Mouse (Mus musculus) stomach, postnatal 0 days (tissue): ENCODE results near the gene Spon2. TPM values are rescaled to one million over a fixed set of nuclear protein-coding genes. Genes with fewer than 3 reads are reported as not detected.

Experiments
- ATAC-seq: fragments of 200-750 bp; cut with Nextera tagmentation; 2 replicates; pipeline ENCODE4 v1.8.0; 2017; ENCODE audit not compliant: low FRiP score, low TSS enrichment
- DNase-seq: peaks from one replicate; pipeline ENCODE4 v3.0.0-alpha.2; 2016; ENCODE audit warnings: low spot score
- H3K27ac ChIP-seq: fragments of 300-500 bp; sonication (generic); replicated peaks from 2 replicates; pipeline ENCODE4 v1.5.1; 2014; ENCODE audit warnings: mild to moderate bottlenecking, control low read depth
- H3K27me3 ChIP-seq: fragments of 300-500 bp; sonication (generic); 2 replicates; pipeline ENCODE4 v1.6.1; 2014; ENCODE audit warnings: low read length; ENCODE audit not compliant: control insufficient read depth, insufficient read depth
- H3K36me3 ChIP-seq: fragments of 300-500 bp; sonication (generic); 2 replicates; pipeline ENCODE4 v1.6.1; 2014; ENCODE audit warnings: low read length, mixed read lengths; ENCODE audit not compliant: control insufficient read depth, insufficient read depth
- H3K4me1 ChIP-seq: fragments of 300-500 bp; sonication (generic); replicated peaks from 2 replicates; pipeline ENCODE4 v1.6.1; 2014; ENCODE audit warnings: antibody characterized with exemption; ENCODE audit not compliant: control insufficient read depth, insufficient read depth
- H3K4me2 ChIP-seq: fragments of 300-500 bp; sonication (generic); replicated peaks from 2 replicates; pipeline ENCODE4 v1.6.1; 2014; ENCODE audit warnings: low read depth, mild to moderate bottlenecking, control low read depth, moderate library complexity
- H3K4me3 ChIP-seq: fragments of 300-500 bp; sonication (generic); 2 replicates; pipeline ENCODE4 v1.5.1; 2014; ENCODE audit warnings: low read depth, low read length, control low read depth
- H3K9ac ChIP-seq: fragments of 300-500 bp; sonication (generic); 2 replicates; pipeline ENCODE4 v1.6.1; 2014; ENCODE audit warnings: mild to moderate bottlenecking, low read length, control low read depth, mixed read lengths
- H3K9me3 ChIP-seq: fragments of 300-500 bp; sonication (generic); 2 replicates; pipeline ENCODE4 v1.6.1; 2016; ENCODE audit warnings: low read length; ENCODE audit not compliant: control insufficient read depth
- CTCF ChIP-seq: IDR thresholded peaks from 2 replicates; pipeline ENCODE4 v1.5.1; 2016; ENCODE audit warnings: antibody characterized with exemption, low read depth, mild to moderate bottlenecking, moderate library complexity
- EP300 ChIP-seq: optimal IDR thresholded peaks from 2 replicates; pipeline ENCODE3; 2016; ENCODE audit warnings: antibody characterized with exemption
- WGBS: fragments of 180-500 bp; shearing (Covaris S2); extraction: QIAGEN DNeasy Blood & Tissue Kit; methylation state at CpG from one replicate; pipeline ENCODE4 v1.1.7; 2014; 5-methylcytosine and 5-hydroxymethylcytosine counted together
- polyA plus RNA-seq: library from polyadenylated mRNA; unstranded; fragments of >200 nt; fragmentation: Nextera tagmentation; extraction: Ambion mirVana; gene quantifications from 2 replicates; pipeline ENCODE4 v1.2.1, GENCODE M21; 2015

The Spon2 gene
- polyA plus RNA-seq, 1 experiment from 2014 or later: 43.6 TPM

DNA sequence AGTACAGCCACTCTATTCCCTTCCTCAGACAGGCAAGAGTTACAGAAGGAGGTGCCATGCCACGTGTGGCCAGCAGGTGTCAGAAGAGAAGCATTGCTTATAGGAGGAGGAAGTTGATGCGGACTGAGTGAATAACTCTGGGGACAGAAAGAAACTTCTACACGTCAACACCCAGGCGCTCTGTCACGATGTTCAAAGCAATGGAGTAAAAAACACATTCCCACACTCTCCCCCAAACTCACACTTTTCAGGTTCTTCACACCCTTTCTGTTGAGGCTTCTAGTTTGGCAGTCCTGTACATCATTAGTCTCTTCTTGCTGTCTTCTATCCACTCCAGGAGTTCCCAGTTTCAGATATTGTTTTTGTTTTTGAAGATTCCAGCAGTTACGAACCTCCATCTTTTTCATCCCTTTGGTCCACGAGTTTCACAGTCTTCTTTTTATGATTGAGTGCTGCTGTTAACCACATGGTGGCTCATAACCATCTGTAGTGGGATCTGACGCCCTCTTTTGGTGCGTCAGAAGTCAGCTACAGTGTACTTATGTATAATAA lies 14.5 kb downstream of the Spon2 start:
- Histone ChIP-seq H3K4me3 (no peak overlapping the region), H3K4me1 (no peaks in the 10 kb centered on the region), H3K9me3 (no peaks in the 10 kb centered on the region), H3K27me3 (no peaks in the 10 kb centered on the region), H3K9ac (no peak overlapping the region), H3K4me2 (peak overlapping the region; percentile 21; the same call in 1 of the 2 replicates), H3K27ac (0 out of 2 replicates have a peak overlapping the region, but pooled peaks have one; percentile 30), H3K36me3 (no peaks in the 10 kb centered on the region)
- peak; percentile 85 for DNase-seq
- peak; percentile 83 for ATAC-seq
- 7% methylated on average over 9 of the region's 9 CpGs for WGBS
- TF ChIP-seq CTCF (peak; percentile 99), EP300 (no peak)

DNA sequence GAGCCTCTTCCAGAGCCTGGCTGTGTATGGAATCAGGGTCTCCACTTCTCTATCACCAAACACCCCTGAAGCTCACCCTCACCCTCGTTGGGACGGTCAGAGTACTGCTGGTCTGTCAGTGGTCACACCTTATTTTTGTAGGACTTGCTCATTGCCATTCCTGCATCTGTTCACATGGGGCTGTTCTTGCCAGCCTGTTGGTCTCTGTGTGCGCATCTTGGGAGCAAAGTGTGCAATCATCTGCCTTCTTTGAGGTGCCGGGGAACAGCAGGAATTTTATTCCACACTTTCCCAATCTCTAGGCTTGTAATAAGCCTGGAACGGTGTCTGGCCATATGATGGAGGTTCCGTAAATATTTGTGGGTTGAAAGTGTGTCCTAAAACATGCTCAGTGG lies 15.1 kb downstream of the Spon2 start:
- no peak for ATAC-seq
- Histone ChIP-seq H3K4me2 (no peak overlapping the region), H3K4me3 (no peak overlapping the region), H3K9me3 (no peaks in the 10 kb centered on the region), H3K9ac (no peak overlapping the region), H3K36me3 (no peaks in the 10 kb centered on the region), H3K4me1 (no peaks in the 10 kb centered on the region), H3K27me3 (no peaks in the 10 kb centered on the region), H3K27ac (no peak overlapping the region)
- TF ChIP-seq EP300 (no peak), CTCF (no peak)
- 74% methylated on average over 6 of the region's 6 CpGs for WGBS
- DNase-seq: no peak

DNA sequence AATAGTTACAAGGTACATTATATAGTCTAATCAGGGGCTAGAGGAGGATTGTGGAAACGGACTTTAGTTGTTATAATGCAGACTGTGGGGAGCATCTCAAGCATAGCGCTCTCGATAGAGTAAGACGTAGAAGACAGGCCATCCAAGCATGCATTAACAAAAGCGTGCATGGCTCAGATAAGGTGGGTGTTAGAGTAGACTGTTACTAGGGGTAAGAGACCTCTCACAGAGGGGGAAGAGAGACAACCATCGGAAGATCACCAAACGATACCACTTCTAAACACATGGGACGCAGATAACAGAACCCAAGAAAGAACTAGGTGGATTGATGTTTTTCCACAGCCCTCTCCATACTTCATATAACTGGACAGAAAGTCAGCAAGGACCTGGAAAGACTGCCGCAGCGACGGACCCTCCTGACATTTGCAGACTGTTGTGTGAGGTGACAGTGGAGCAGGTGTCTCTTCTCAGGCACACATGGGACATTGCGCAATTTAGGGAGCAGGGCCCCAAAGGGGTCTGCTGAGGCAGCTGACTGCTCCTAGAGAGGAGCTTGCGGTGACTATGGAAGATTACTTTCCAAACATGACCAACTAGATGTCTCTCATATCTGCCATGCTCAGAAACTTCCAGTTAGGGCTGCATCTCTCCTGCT lies 15.6 kb downstream of the Spon2 start:
- Histone ChIP-seq H3K4me1 (no peaks in the 10 kb centered on the region), H3K36me3 (no peaks in the 10 kb centered on the region), H3K9ac (no peak overlapping the region), H3K27me3 (no peaks in the 10 kb centered on the region), H3K9me3 (no peaks in the 10 kb centered on the region), H3K4me3 (no peak overlapping the region), H3K27ac (no peak overlapping the region), H3K4me2 (no peak overlapping the region)
- TF ChIP-seq EP300 (no peak), CTCF (no peak)
- WGBS: 73% methylated on average over 13 of the region's 13 CpGs
- DNase-seq (no peak), ATAC-seq (no peak)

DNA sequence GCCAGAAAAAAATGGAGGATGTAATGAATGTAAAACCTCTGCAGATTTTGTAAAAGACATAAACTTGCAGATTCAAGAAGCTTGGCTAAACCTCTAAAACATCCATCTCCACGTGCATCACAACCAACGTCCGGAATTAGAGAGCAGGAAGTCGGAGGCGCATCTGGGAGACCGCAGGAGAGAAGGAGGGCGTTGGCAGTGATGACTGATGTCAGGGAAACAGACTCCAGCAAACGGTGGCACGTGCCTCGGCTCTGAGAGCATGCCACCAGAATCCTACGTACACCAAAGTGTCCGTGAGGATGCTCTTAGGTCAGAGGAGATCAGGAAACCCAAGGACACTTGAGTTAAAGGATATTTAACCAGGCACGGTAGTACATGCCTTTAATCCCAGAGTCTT lies 16.6 kb downstream of the Spon2 start:
- H3K9ac ChIP-seq: no peak overlapping the region
- no peak overlapping the region for H3K4me3 ChIP-seq
- no peak for DNase-seq
- ATAC-seq: no peak
- no peaks in the 10 kb centered on the region for H3K4me1 ChIP-seq
- H3K4me2 ChIP-seq: no peak overlapping the region
- no peak for TF ChIP-seq EP300
- TF ChIP-seq CTCF: no peak
- WGBS: 50% methylated on average over 13 of the region's 13 CpGs
- no peaks in the 10 kb centered on the region for H3K9me3 ChIP-seq
- H3K27me3 ChIP-seq: no peaks in the 10 kb centered on the region
- H3K36me3 ChIP-seq: no peaks in the 10 kb centered on the region
- H3K27ac ChIP-seq: no peak overlapping the region

DNA sequence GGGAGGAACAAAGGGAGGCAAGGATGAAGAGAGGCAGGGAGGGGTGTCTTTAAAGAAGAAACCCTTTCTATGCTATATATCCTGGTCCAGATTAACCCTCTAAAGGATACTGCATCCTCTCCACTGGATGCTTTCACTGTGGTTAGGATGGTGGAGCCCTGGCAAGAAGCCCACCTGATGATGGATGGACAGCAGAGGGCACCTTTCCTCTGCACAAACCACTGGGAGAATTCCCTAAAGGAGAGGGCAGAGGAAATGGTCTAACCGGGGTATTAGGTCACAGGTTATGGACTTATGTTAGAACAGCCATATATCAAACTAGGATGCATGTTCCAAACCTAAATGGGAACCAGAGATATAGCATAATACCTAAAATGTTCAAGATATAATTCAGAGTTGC lies 18.2 kb downstream of the Spon2 start:
- TF ChIP-seq CTCF: no peak
- TF ChIP-seq EP300: no peak
- DNase-seq: no peak

DNA sequence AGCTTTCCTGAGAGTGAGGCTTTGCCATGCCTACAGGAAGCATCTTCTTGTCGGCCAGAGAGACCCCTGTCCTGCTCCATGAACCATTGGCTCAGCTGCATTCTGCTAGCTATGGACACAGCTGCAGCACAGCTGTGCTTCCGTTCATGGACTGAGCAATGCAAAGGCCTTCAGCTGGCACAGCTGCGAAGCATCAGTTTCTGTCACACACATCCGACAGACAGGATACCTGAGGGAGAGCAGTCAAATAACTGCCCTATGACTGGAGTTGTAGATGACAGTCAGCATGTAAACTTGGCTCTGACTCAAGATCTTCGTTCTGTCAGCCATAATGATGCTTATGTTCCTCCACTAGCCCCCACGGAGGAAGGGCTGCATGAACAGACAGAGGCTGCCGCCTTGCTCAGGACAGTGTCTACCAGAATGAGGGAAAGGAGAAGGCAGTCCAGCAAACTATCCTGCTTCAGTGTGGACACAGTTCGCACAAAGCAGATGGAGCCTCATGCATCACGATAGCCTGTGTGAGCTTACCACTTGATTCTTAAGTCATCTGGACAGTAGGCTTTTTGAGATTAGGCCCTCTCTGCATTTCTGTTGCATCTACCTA lies 22.9 kb downstream of the Spon2 start:
- no peak overlapping the region for H3K4me3 ChIP-seq
- H3K36me3 ChIP-seq: no peaks in the 10 kb centered on the region
- no peak overlapping the region for H3K4me2 ChIP-seq
- no peak overlapping the region for H3K9ac ChIP-seq
- no peak overlapping the region for H3K27ac ChIP-seq
- no peak for TF ChIP-seq EP300
- no peak for TF ChIP-seq CTCF
- DNase-seq (no peak), ATAC-seq (peak; percentile 35; the same call in 1 of the 2 replicates)
- H3K4me1 ChIP-seq: no peaks in the 10 kb centered on the region
- 53% methylated on average over 9 of the region's 9 CpGs for WGBS
- H3K9me3 ChIP-seq: no peaks in the 10 kb centered on the region
- no peaks in the 10 kb centered on the region for H3K27me3 ChIP-seq

More for the DNA sequence above, 18.2 kb downstream of the Spon2 start:
- no peak overlapping the region for H3K4me3 ChIP-seq
- H3K4me2 ChIP-seq: no peak overlapping the region
- no peak overlapping the region for H3K9ac ChIP-seq
- no peaks in the 10 kb centered on the region for H3K4me1 ChIP-seq
- 48% methylated on average over 1 of the region's 1 CpGs for WGBS
- no peaks in the 10 kb centered on the region for H3K36me3 ChIP-seq
- no peak for ATAC-seq
- no peaks in the 10 kb centered on the region for H3K9me3 ChIP-seq
- H3K27ac ChIP-seq: no peak overlapping the region
- no peaks in the 10 kb centered on the region for H3K27me3 ChIP-seq
